Mouse (Mus musculus): ENCODE data around the gene Nf2. TPM values are rescaled to one million over a fixed set of nuclear protein-coding genes. Genes with fewer than 3 reads are reported as not detected.

Gene Nf2
- polyA plus RNA-seq, 1 experiment from 2014 or later, result 37.4 TPM

GRCm38 (mm10) chr11:4769293-4769692, 80.0 kb downstream of the Nf2 start:
- Histone ChIP-seq H3K27ac (ENCODE audit: low read depth, low read length) (no peak overlapping the region), H3K36me3 (ENCODE audit: control insufficient read depth, insufficient read depth, low read length) (peaks cover 4% of the 10 kb centered on the region; the same call in 1 of the 2 replicates), H3K9ac (ENCODE audit: low read depth, low read length) (no peak overlapping the region), H3K4me3 (ENCODE audit: low read depth, low read length) (no peak overlapping the region), H3K4me2 (no peak overlapping the region), H3K27me3 (replicated peaks; ENCODE audit: control insufficient read depth, insufficient read depth, low read length) (no peaks in the 10 kb centered on the region), H3K9me3 (ENCODE audit: control insufficient read depth, low read length) (no peaks in the 10 kb centered on the region), H3K4me1 (replicated peaks; ENCODE audit: control insufficient read depth, insufficient read depth, low read length) (no peaks in the 10 kb centered on the region)
- DNase-seq (ENCODE audit: low spot score), result no peak
- ATAC-seq (replicated peaks; ENCODE audit: low FRiP score), result no peak
- 81% methylated on average over 7 of the region's 7 CpGs for WGBS

GRCm38 (mm10) chr11:4768399-4768798, 80.9 kb downstream of the Nf2 start:
- Histone ChIP-seq H3K36me3 (ENCODE audit: control insufficient read depth, insufficient read depth, low read length) (peaks cover 4% of the 10 kb centered on the region; the same call in 1 of the 2 replicates), H3K27ac (ENCODE audit: low read depth, low read length) (no peak overlapping the region), H3K4me1 (replicated peaks; ENCODE audit: control insufficient read depth, insufficient read depth, low read length) (no peaks in the 10 kb centered on the region), H3K9me3 (ENCODE audit: control insufficient read depth, low read length) (no peaks in the 10 kb centered on the region), H3K4me3 (ENCODE audit: low read depth, low read length) (no peak overlapping the region), H3K27me3 (replicated peaks; ENCODE audit: control insufficient read depth, insufficient read depth, low read length) (no peaks in the 10 kb centered on the region), H3K4me2 (no peak overlapping the region), H3K9ac (ENCODE audit: low read depth, low read length) (no peak overlapping the region)
- 84% methylated on average over 4 of the region's 4 CpGs for WGBS
- DNase-seq (ENCODE audit: low spot score), result no peak
- no peak for ATAC-seq (replicated peaks; ENCODE audit: low FRiP score)

GRCm38 (mm10) chr11:4764476-4764875, 84.9 kb downstream of the Nf2 start:
- H3K27ac ChIP-seq (ENCODE audit: low read depth, low read length), result no peak overlapping the region
- H3K27me3 ChIP-seq (replicated peaks; ENCODE audit: control insufficient read depth, insufficient read depth, low read length), result peaks cover 24% of the 10 kb centered on the region
- H3K4me3 ChIP-seq (ENCODE audit: low read depth, low read length), result no peak overlapping the region
- no peaks in the 10 kb centered on the region for H3K9me3 ChIP-seq (ENCODE audit: control insufficient read depth, low read length)
- no peaks in the 10 kb centered on the region for H3K36me3 ChIP-seq (ENCODE audit: control insufficient read depth, insufficient read depth, low read length)
- ATAC-seq (replicated peaks; ENCODE audit: low FRiP score) (no peak), DNase-seq (ENCODE audit: low spot score) (no peak)
- no peak overlapping the region for H3K4me2 ChIP-seq
- no peaks in the 10 kb centered on the region for H3K4me1 ChIP-seq (replicated peaks; ENCODE audit: control insufficient read depth, insufficient read depth, low read length)
- no peak overlapping the region for H3K9ac ChIP-seq (ENCODE audit: low read depth, low read length)
- 56% methylated on average over 5 of the region's 5 CpGs for WGBS

- Histone ChIP-seq H3K9me3 (ENCODE audit: control insufficient read depth, low read length) (no peaks in the 10 kb centered on the region), H3K4me2 (no peak overlapping the region), H3K27me3 (replicated peaks; ENCODE audit: control insufficient read depth, insufficient read depth, low read length) (peaks cover 24% of the 10 kb centered on the region), H3K4me1 (replicated peaks; ENCODE audit: control insufficient read depth, insufficient read depth, low read length) (no peaks in the 10 kb centered on the region), H3K36me3 (ENCODE audit: control insufficient read depth, insufficient read depth, low read length) (no peaks in the 10 kb centered on the region), H3K9ac (ENCODE audit: low read depth, low read length) (no peak overlapping the region), H3K27ac (ENCODE audit: low read depth, low read length) (no peak overlapping the region), H3K4me3 (ENCODE audit: low read depth, low read length) (no peak overlapping the region)
- ATAC-seq (replicated peaks; ENCODE audit: low FRiP score) (no peak), DNase-seq (ENCODE audit: low spot score) (no peak)
- WGBS, result 12% methylated on average over 5 of the region's 5 CpGs
Observed at GRCm38 (mm10) chr11:4763631-4764030, 85.7 kb downstream of the Nf2 start.

GRCm38 (mm10) chr11:4762511-4762910, 86.8 kb downstream of the Nf2 start:
- WGBS, result 10% methylated on average over 2 of the region's 2 CpGs
- Histone ChIP-seq H3K9ac (ENCODE audit: low read depth, low read length) (no peak overlapping the region), H3K4me3 (ENCODE audit: low read depth, low read length) (no peak overlapping the region), H3K27ac (ENCODE audit: low read depth, low read length) (no peak overlapping the region), H3K4me1 (replicated peaks; ENCODE audit: control insufficient read depth, insufficient read depth, low read length) (no peaks in the 10 kb centered on the region), H3K9me3 (ENCODE audit: control insufficient read depth, low read length) (no peaks in the 10 kb centered on the region), H3K4me2 (no peak overlapping the region), H3K36me3 (ENCODE audit: control insufficient read depth, insufficient read depth, low read length) (no peaks in the 10 kb centered on the region), H3K27me3 (replicated peaks; ENCODE audit: control insufficient read depth, insufficient read depth, low read length) (peaks cover 24% of the 10 kb centered on the region)
- no peak for DNase-seq (ENCODE audit: low spot score)
- ATAC-seq (replicated peaks; ENCODE audit: low FRiP score), result no peak

GRCm38 (mm10) chr11:4761991-4762390, 87.3 kb downstream of the Nf2 start:
- Histone ChIP-seq H3K4me3 (ENCODE audit: low read depth, low read length) (no peak overlapping the region), H3K36me3 (ENCODE audit: control insufficient read depth, insufficient read depth, low read length) (no peaks in the 10 kb centered on the region), H3K9ac (ENCODE audit: low read depth, low read length) (no peak overlapping the region), H3K4me1 (replicated peaks; ENCODE audit: control insufficient read depth, insufficient read depth, low read length) (no peaks in the 10 kb centered on the region), H3K27ac (ENCODE audit: low read depth, low read length) (no peak overlapping the region), H3K4me2 (no peak overlapping the region), H3K9me3 (ENCODE audit: control insufficient read depth, low read length) (no peaks in the 10 kb centered on the region), H3K27me3 (replicated peaks; ENCODE audit: control insufficient read depth, insufficient read depth, low read length) (peaks cover 24% of the 10 kb centered on the region)
- no peak for DNase-seq (ENCODE audit: low spot score)
- no peak for ATAC-seq (replicated peaks; ENCODE audit: low FRiP score)
- WGBS, result 23% methylated on average over 6 of the region's 6 CpGs

GRCm38 (mm10) chr11:4760438-4760837, 88.9 kb downstream of the Nf2 start:
- 33% methylated on average over 4 of the region's 4 CpGs for WGBS
- peaks cover 27% of the 10 kb centered on the region for H3K27me3 ChIP-seq (replicated peaks; ENCODE audit: control insufficient read depth, insufficient read depth, low read length)
- no peak overlapping the region for H3K4me3 ChIP-seq (ENCODE audit: low read depth, low read length)
- no peak overlapping the region for H3K9ac ChIP-seq (ENCODE audit: low read depth, low read length)
- no peaks in the 10 kb centered on the region for H3K4me1 ChIP-seq (replicated peaks; ENCODE audit: control insufficient read depth, insufficient read depth, low read length)
- ATAC-seq (replicated peaks; ENCODE audit: low FRiP score), result no peak
- no peak for DNase-seq (ENCODE audit: low spot score)
- H3K36me3 ChIP-seq (ENCODE audit: control insufficient read depth, insufficient read depth, low read length), result no peaks in the 10 kb centered on the region
- H3K27ac ChIP-seq (ENCODE audit: low read depth, low read length), result no peak overlapping the region
- no peak overlapping the region for H3K4me2 ChIP-seq
- H3K9me3 ChIP-seq (ENCODE audit: control insufficient read depth, low read length), result no peaks in the 10 kb centered on the region

- Histone ChIP-seq H3K4me1 (replicated peaks; ENCODE audit: control insufficient read depth, insufficient read depth, low read length) (no peaks in the 10 kb centered on the region), H3K4me3 (ENCODE audit: low read depth, low read length) (no peak overlapping the region), H3K4me2 (no peak overlapping the region), H3K27ac (ENCODE audit: low read depth, low read length) (no peak overlapping the region), H3K9me3 (ENCODE audit: control insufficient read depth, low read length) (no peaks in the 10 kb centered on the region), H3K9ac (ENCODE audit: low read depth, low read length) (no peak overlapping the region), H3K36me3 (ENCODE audit: control insufficient read depth, insufficient read depth, low read length) (no peaks in the 10 kb centered on the region), H3K27me3 (replicated peaks; ENCODE audit: control insufficient read depth, insufficient read depth, low read length) (peaks cover 29% of the 10 kb centered on the region)
- 37% methylated on average over 4 of the region's 4 CpGs for WGBS
- DNase-seq (ENCODE audit: low spot score) (no peak), ATAC-seq (replicated peaks; ENCODE audit: low FRiP score) (no peak)
Observed at GRCm38 (mm10) chr11:4757789-4758158, 91.6 kb downstream of the Nf2 start.

- H3K36me3 ChIP-seq (ENCODE audit: control insufficient read depth, insufficient read depth, low read length), result no peaks in the 10 kb centered on the region
- H3K9me3 ChIP-seq (ENCODE audit: control insufficient read depth, low read length), result no peaks in the 10 kb centered on the region
- no peaks in the 10 kb centered on the region for H3K4me1 ChIP-seq (replicated peaks; ENCODE audit: control insufficient read depth, insufficient read depth, low read length)
- H3K27ac ChIP-seq (ENCODE audit: low read depth, low read length), result no peak overlapping the region
- H3K27me3 ChIP-seq (replicated peaks; ENCODE audit: control insufficient read depth, insufficient read depth, low read length), result peaks cover 24% of the 10 kb centered on the region
- DNase-seq (ENCODE audit: low spot score) (no peak), ATAC-seq (replicated peaks; ENCODE audit: low FRiP score) (no peak)
- H3K4me3 ChIP-seq (ENCODE audit: low read depth, low read length), result no peak overlapping the region
- no peak overlapping the region for H3K4me2 ChIP-seq
- WGBS, result 54% methylated on average over 11 of the region's 11 CpGs
- H3K9ac ChIP-seq (ENCODE audit: low read depth, low read length), result no peak overlapping the region
Observed at GRCm38 (mm10) chr11:4756984-4757788, 92.2 kb downstream of the Nf2 start.
